Mouse (Mus musculus) lung, postnatal 0 days (tissue): Measurements from ENCODE around the gene Wasf2.

ENCODE experiments used
- CTCF ChIP-seq: IDR thresholded peaks from 2 replicates; pipeline ENCODE4 v1.5.1; 2016; ENCODE audit warnings: antibody characterized with exemption, mild to moderate bottlenecking
- EP300 ChIP-seq: IDR thresholded peaks from 2 replicates; pipeline ENCODE4 v1.6.1; 2016; ENCODE audit warnings: antibody characterized with exemption, mild to moderate bottlenecking, control low read depth

DNA sequence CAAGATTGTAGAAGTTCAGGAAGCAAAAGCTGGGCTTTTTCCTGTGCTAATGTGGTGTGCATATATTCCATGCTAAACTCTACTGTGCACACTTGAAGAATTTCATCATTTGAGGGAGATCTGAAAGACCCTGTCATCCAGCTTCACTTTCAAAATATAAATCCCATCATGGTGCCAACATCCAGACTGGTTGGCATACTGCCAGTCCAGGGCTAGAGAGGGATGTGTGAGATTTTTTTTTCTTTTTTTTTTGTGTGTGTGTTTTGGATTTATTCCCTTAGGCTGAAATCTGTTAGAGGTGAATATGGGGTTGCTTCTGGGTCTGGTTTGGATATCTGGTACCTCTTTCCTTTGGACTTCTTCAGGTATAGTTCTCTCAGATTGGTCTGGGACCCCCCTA, 40.3 kb downstream of the Wasf2 start:
- no peak for TF ChIP-seq CTCF
- TF ChIP-seq EP300 = no peak
